Mouse (Mus musculus) embryonic facial prominence, embryonic 10.5 days (tissue): ENCODE data around the gene Pgbd1. TPM values are rescaled to one million over a fixed set of nuclear protein-coding genes. Genes with fewer than 3 reads are reported as not detected.
A peak's percentile ranks its signal among the peaks of the same experiment; 100 is the strongest.
"Not testable (repeated sequence)": the region's sequence is repeated elsewhere in the genome, so short reads cannot be mapped to it uniquely, and the experiment has no call there.

Experiments used
- DNase-seq: peaks from one replicate; pipeline ENCODE4 v3.0.0-alpha.2; 2017; ENCODE audit warnings: low spot score
- H3K27ac ChIP-seq: fragments of 300-500 bp; sonication (generic); replicated peaks from 2 replicates; pipeline ENCODE4 v1.5.1; 2016; ENCODE audit warnings: mild to moderate bottlenecking
- H3K27me3 ChIP-seq: fragments of 300-500 bp; sonication (generic); replicated peaks from 2 replicates; pipeline ENCODE4 v1.6.1; 2016; ENCODE audit warnings: low read depth, mild to moderate bottlenecking; ENCODE audit not compliant: poor library complexity, severe bottlenecking
- H3K36me3 ChIP-seq: fragments of 300-500 bp; sonication (generic); replicated peaks from 2 replicates; pipeline ENCODE4 v1.6.1; 2016; ENCODE audit warnings: mild to moderate bottlenecking, moderate library complexity
- H3K4me1 ChIP-seq: fragments of 300-500 bp; sonication (generic); 2 replicates; pipeline ENCODE4 v1.6.1; 2016
- H3K4me3 ChIP-seq: fragments of 300-500 bp; sonication (generic); 2 replicates; pipeline ENCODE4 v1.5.1; 2016; ENCODE audit warnings: mild to moderate bottlenecking, moderate library complexity
- H3K9me3 ChIP-seq: fragments of 300-500 bp; sonication (generic); 2 replicates; pipeline ENCODE4 v1.6.1; 2016; ENCODE audit warnings: mild to moderate bottlenecking
- WGBS: fragments of 180-500 bp; shearing (Covaris S2); methylation state at CpG from one replicate; pipeline ENCODE4 v1.1.7; 2016; 5-methylcytosine and 5-hydroxymethylcytosine counted together
- polyA plus RNA-seq: library from polyadenylated mRNA; unstranded; fragments of >200 nt; fragmentation: Nextera tagmentation; extraction: Ambion mirVana; gene quantifications from 2 replicates; pipeline ENCODE4 v1.2.1, GENCODE M21; 2016

The Pgbd1 gene
- polyA plus RNA-seq, 1 experiment from 2014 or later, result 4.9 TPM

GRCm38 (mm10) chr13:21408805-21409459 is 31.9 kb downstream of the Pgbd1 start:
- no peaks in the 10 kb centered on the region for H3K9me3 ChIP-seq
- no peaks in the 10 kb centered on the region for H3K27me3 ChIP-seq
- H3K36me3 ChIP-seq, result no peaks in the 10 kb centered on the region
- peaks cover 7% of the 10 kb centered on the region for H3K4me1 ChIP-seq
- DNase-seq, result no peak
- H3K27ac ChIP-seq, result peak overlapping the region; percentile 84
- peak overlapping the region; percentile 58 for H3K4me3 ChIP-seq
- 50% methylated on average over 11 of the region's 11 CpGs for WGBS

GRCm38 (mm10) chr13:21407969-21408804 is 32.7 kb downstream of the Pgbd1 start:
- Histone ChIP-seq H3K27me3 (no peaks in the 10 kb centered on the region), H3K27ac (peak overlapping the region; percentile 84), H3K4me3 (peak overlapping the region; percentile 58), H3K9me3 (no peaks in the 10 kb centered on the region), H3K4me1 (peaks cover 7% of the 10 kb centered on the region), H3K36me3 (no peaks in the 10 kb centered on the region)
- peak; percentile 86 for DNase-seq
- WGBS, result 4% methylated on average over 27 of the region's 27 CpGs

DNA sequence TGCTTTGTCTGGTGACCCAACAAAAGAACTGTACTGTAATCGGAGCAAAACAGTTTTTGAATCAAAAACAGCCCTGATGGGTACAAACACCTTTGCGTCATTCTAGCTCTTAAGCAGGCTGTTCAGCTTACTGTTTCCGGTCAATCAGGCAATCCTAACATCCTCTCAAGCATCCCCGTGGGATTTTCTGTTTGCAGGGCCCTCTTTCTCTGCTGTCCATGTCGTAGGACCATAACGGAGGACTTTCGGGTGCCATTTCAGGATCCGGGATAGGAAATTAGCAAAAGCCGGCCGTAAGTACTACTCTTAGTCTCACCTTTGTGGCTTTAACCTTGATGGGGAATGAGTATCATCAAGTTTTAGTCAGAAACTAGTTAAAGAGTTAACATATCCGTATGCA is 33.5 kb downstream of the Pgbd1 start:
- WGBS, result 80% methylated on average over 11 of the region's 11 CpGs
- DNase-seq, result no peak
- peaks cover 7% of the 10 kb centered on the region for H3K4me1 ChIP-seq
- H3K36me3 ChIP-seq, result no peaks in the 10 kb centered on the region
- H3K9me3 ChIP-seq, result no peaks in the 10 kb centered on the region
- H3K4me3 ChIP-seq, result peak overlapping the region; percentile 58; the same call in 1 of the 2 replicates
- no peaks in the 10 kb centered on the region for H3K27me3 ChIP-seq
- no peak overlapping the region for H3K27ac ChIP-seq

- H3K4me1 ChIP-seq, result peaks cover 14% of the 10 kb centered on the region
- no peaks in the 10 kb centered on the region for H3K9me3 ChIP-seq
- peaks cover 30% of the 10 kb centered on the region for H3K36me3 ChIP-seq
- no peak for DNase-seq
- peak overlapping the region; percentile 93 for H3K27ac ChIP-seq
- 0% methylated on average over 2 of the region's 2 CpGs for WGBS
- no peaks in the 10 kb centered on the region for H3K27me3 ChIP-seq
- H3K4me3 ChIP-seq, result peak overlapping the region; percentile 84
Observed at GRCm38 (mm10) chr13:21402848-21403247, 38.0 kb downstream of the Pgbd1 start.

- Histone ChIP-seq H3K4me1 (peaks cover 11% of the 10 kb centered on the region), H3K27me3 (no peaks in the 10 kb centered on the region), H3K4me3 (peak within 1 kb of the TSS; percentile 84), H3K9me3 (no peaks in the 10 kb centered on the region), H3K36me3 (peaks cover 33% of the 10 kb centered on the region), H3K27ac (peak within 1 kb of the TSS; percentile 93)
- peak; percentile 88 for DNase-seq
- WGBS, result under 1% methylated on average over 35 of the region's 35 CpGs
Observed at GRCm38 (mm10) chr13:21402287-21402846, 38.5 kb downstream of the Pgbd1 start, which contains the start of gene Zkscan3. TSS of gene Zkscan3 (minus strand) at chr13:21402755.

DNA sequence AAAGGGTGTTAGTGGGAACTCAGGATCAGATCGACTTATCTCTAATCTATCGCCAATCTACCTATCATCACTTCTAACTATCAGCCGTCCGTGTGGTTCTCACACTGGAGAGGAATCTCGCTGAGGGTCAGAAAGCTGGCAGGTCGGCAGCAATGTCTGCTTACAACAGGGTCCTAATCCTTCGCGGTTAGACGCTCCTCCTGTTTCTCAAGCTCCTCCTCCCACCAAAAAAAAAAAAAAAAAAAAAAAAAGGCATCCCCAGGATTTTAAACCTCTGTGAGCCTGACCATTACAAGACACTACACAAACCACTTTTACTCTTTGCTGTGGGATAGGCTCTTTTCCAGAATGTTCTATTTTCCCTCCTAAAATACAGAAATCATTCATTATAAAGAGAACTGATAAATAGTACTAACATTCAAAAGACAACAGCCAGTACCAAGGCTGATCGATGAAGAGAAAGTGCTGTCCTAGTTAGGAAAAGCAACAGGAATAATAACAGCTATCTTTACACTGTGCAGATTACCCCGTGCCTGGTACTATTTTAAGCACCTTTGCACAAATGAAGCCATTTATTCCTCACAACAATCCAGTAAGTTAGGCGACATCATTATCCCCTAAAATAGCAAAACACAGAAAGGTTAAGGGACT is 39.1 kb downstream of the Pgbd1 start:
- H3K36me3 ChIP-seq, result peaks cover 38% of the 10 kb centered on the region
- H3K9me3 ChIP-seq, result no peaks in the 10 kb centered on the region
- peak overlapping the region; percentile 84 for H3K4me3 ChIP-seq
- peak overlapping the region; percentile 93 for H3K27ac ChIP-seq
- peak; percentile 18 for DNase-seq
- H3K27me3 ChIP-seq, result no peaks in the 10 kb centered on the region
- 14% methylated on average over 12 of the region's 12 CpGs for WGBS
- peaks cover 11% of the 10 kb centered on the region for H3K4me1 ChIP-seq

- no peak for DNase-seq
- WGBS, result 84% methylated on average over 3 of the region's 3 CpGs
Observed at GRCm38 (mm10) chr13:21401166-21401565, 39.7 kb downstream of the Pgbd1 start.

GRCm38 (mm10) chr13:21397486-21397885 is 43.4 kb downstream of the Pgbd1 start:
- Histone ChIP-seq H3K4me1 (peaks cover 11% of the 10 kb centered on the region), H3K9me3 (no peaks in the 10 kb centered on the region), H3K36me3 (peaks cover 81% of the 10 kb centered on the region), H3K27me3 (no peaks in the 10 kb centered on the region), H3K27ac (no peak overlapping the region), H3K4me3 (no peak overlapping the region)
- no peak for DNase-seq
- WGBS, result 98% methylated on average over 2 of the region's 2 CpGs

More at GRCm38 (mm10) chr13:21401166-21401565, 39.7 kb downstream of the Pgbd1 start:
- Histone ChIP-seq H3K4me3 (peak overlapping the region; percentile 84), H3K4me1 (peaks cover 11% of the 10 kb centered on the region), H3K27me3 (no peaks in the 10 kb centered on the region), H3K27ac (0 out of 2 replicates have a peak overlapping the region, but pooled peaks have one; percentile 93), H3K36me3 (peaks cover 44% of the 10 kb centered on the region), H3K9me3 (no peaks in the 10 kb centered on the region)

- DNase-seq, H3K4me3 ChIP-seq, H3K4me1 ChIP-seq, H3K9me3 ChIP-seq, H3K27me3 ChIP-seq, H3K27ac ChIP-seq: not testable (repeated sequence)
- WGBS, result 94% methylated on average over 18 of the region's 18 CpGs
- H3K36me3 ChIP-seq, result peaks cover 95% of the 10 kb centered on the region
Observed at GRCm38 (mm10) chr13:21396048-21396447, 44.8 kb downstream of the Pgbd1 start.

DNA sequence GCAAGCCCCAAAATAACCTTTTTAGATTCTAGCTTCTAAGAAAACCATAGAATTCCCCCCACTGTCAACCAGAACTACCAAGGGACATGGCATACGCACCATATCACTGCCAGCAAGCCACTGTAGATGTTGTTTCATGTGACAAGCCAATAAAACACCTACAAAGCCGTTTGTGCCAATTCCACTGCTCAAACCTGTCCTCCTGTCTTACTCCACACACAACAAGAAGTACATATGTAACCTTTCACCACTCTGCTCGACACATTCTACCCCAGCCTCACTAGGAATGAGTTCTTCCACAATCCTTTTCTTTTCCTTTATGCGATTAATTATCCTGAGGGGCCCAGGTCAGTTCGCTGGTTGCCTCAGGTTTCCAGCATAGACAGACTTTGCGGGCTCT is 45.2 kb downstream of the Pgbd1 start:
- Histone ChIP-seq H3K36me3 (peaks cover 96% of the 10 kb centered on the region), H3K27ac (no peak overlapping the region), H3K9me3 (no peaks in the 10 kb centered on the region), H3K27me3 (no peaks in the 10 kb centered on the region), H3K4me3 (no peak overlapping the region), H3K4me1 (peaks cover under 1% of the 10 kb centered on the region)
- 94% methylated on average over 6 of the region's 6 CpGs for WGBS
- no peak for DNase-seq

GRCm38 (mm10) chr13:21395211-21395610 is 45.6 kb downstream of the Pgbd1 start:
- H3K4me1 ChIP-seq, result no peaks in the 10 kb centered on the region
- WGBS, result 97% methylated on average over 1 of the region's 1 CpGs
- peaks cover 96% of the 10 kb centered on the region for H3K36me3 ChIP-seq

GRCm38 (mm10) chr13:21377773-21378172 is 63.1 kb downstream of the Pgbd1 start:
- no peak overlapping the region for H3K27ac ChIP-seq
- no peaks in the 10 kb centered on the region for H3K4me1 ChIP-seq
- H3K9me3 ChIP-seq, result no peaks in the 10 kb centered on the region
- WGBS, result 86% methylated on average over 2 of the region's 2 CpGs
- no peak overlapping the region for H3K4me3 ChIP-seq
- H3K27me3 ChIP-seq, result no peaks in the 10 kb centered on the region
- H3K36me3 ChIP-seq, result no peaks in the 10 kb centered on the region
- DNase-seq, result no peak

More at GRCm38 (mm10) chr13:21395211-21395610, 45.6 kb downstream of the Pgbd1 start:
- H3K4me3 ChIP-seq, result no peak overlapping the region
- H3K9me3 ChIP-seq, result no peaks in the 10 kb centered on the region
- no peak overlapping the region for H3K27ac ChIP-seq
- no peaks in the 10 kb centered on the region for H3K27me3 ChIP-seq
- no peak for DNase-seq
